Mouse (Mus musculus): Measurements from ENCODE around the gene Gm45062. TPM values are rescaled to one million over a fixed set of nuclear protein-coding genes. Genes with fewer than 3 reads are reported as not detected.
"Not testable (repeated sequence)": the region's sequence is repeated elsewhere in the genome, so short reads cannot be mapped to it uniquely, and the experiment has no call there.

The Gm45062 gene
- polyA plus RNA-seq, 1 experiment from 2014 or later = 10.7 TPM

- ATAC-seq (ENCODE audit: low FRiP score, low read depth) = no peak
- H3K27ac ChIP-seq (replicated peaks) = no peak overlapping the region
- H3K4me1 ChIP-seq (replicated peaks) = no peaks in the 10 kb centered on the region
- no peaks in the 10 kb centered on the region for H3K27me3 ChIP-seq
- H3K36me3 ChIP-seq = no peaks in the 10 kb centered on the region
- H3K9me3 ChIP-seq = no peaks in the 10 kb centered on the region
- H3K4me2 ChIP-seq = no peak overlapping the region
- H3K4me3 ChIP-seq = no peak overlapping the region
- WGBS = 66% methylated on average over 4 of the region's 4 CpGs
- H3K9ac ChIP-seq = no peak overlapping the region
Observed at GRCm38 (mm10) chr6:8283255-8283654, 24.0 kb downstream of the Gm45062 start.

GRCm38 (mm10) chr6:8285401-8285960 is 26.2 kb downstream of the Gm45062 start:
- Histone ChIP-seq H3K27ac (replicated peaks) (no peak overlapping the region), H3K4me1 (replicated peaks) (no peaks in the 10 kb centered on the region), H3K9me3 (no peaks in the 10 kb centered on the region), H3K4me2 (no peak overlapping the region), H3K36me3 (no peaks in the 10 kb centered on the region), H3K9ac (no peak overlapping the region), H3K4me3 (no peak overlapping the region), H3K27me3 (no peaks in the 10 kb centered on the region)
- no peak for ATAC-seq (ENCODE audit: low FRiP score, low read depth)
- 74% methylated on average over 3 of the region's 3 CpGs for WGBS

- no peak for ATAC-seq (ENCODE audit: low FRiP score, low read depth)
- no peak overlapping the region for H3K4me3 ChIP-seq
- 92% methylated on average over 3 of the region's 3 CpGs for WGBS
- H3K27me3 ChIP-seq = no peaks in the 10 kb centered on the region
- no peak overlapping the region for H3K4me2 ChIP-seq
- no peaks in the 10 kb centered on the region for H3K9me3 ChIP-seq
- no peak overlapping the region for H3K27ac ChIP-seq (replicated peaks)
- no peak overlapping the region for H3K9ac ChIP-seq
- no peaks in the 10 kb centered on the region for H3K4me1 ChIP-seq (replicated peaks)
- H3K36me3 ChIP-seq = no peaks in the 10 kb centered on the region
Observed at GRCm38 (mm10) chr6:8286146-8286545, 26.9 kb downstream of the Gm45062 start.

GRCm38 (mm10) chr6:8288755-8289580 is 29.7 kb downstream of the Gm45062 start:
- H3K4me3 ChIP-seq = no peak overlapping the region
- H3K4me1 ChIP-seq (replicated peaks) = no peaks in the 10 kb centered on the region
- ATAC-seq (ENCODE audit: low FRiP score, low read depth) = no peak
- no peak overlapping the region for H3K4me2 ChIP-seq
- H3K9ac ChIP-seq = no peak overlapping the region
- whole genome bisulfite sequencing = 77% methylated on average over 4 of the region's 4 CpGs
- no peaks in the 10 kb centered on the region for H3K27me3 ChIP-seq
- no peaks in the 10 kb centered on the region for H3K36me3 ChIP-seq
- H3K27ac ChIP-seq (replicated peaks) = no peak overlapping the region
- H3K9me3 ChIP-seq = no peaks in the 10 kb centered on the region

GRCm38 (mm10) chr6:8294048-8294784 is 35.0 kb downstream of the Gm45062 start:
- no peaks in the 10 kb centered on the region for H3K4me1 ChIP-seq (replicated peaks)
- H3K4me3 ChIP-seq = no peak overlapping the region
- WGBS = 83% methylated on average over 4 of the region's 4 CpGs
- no peak overlapping the region for H3K4me2 ChIP-seq
- no peak for ATAC-seq (ENCODE audit: low FRiP score, low read depth)
- no peaks in the 10 kb centered on the region for H3K27me3 ChIP-seq
- no peak overlapping the region for H3K27ac ChIP-seq (replicated peaks)
- no peak overlapping the region for H3K9ac ChIP-seq
- H3K36me3 ChIP-seq = no peaks in the 10 kb centered on the region
- no peaks in the 10 kb centered on the region for H3K9me3 ChIP-seq

GRCm38 (mm10) chr6:8299066-8299863 is 40.0 kb downstream of the Gm45062 start:
- no peaks in the 10 kb centered on the region for H3K4me1 ChIP-seq (replicated peaks)
- H3K4me2 ChIP-seq = no peak overlapping the region
- H3K27me3 ChIP-seq = no peaks in the 10 kb centered on the region
- ATAC-seq (ENCODE audit: low FRiP score, low read depth) = no peak
- no peaks in the 10 kb centered on the region for H3K9me3 ChIP-seq
- no peaks in the 10 kb centered on the region for H3K36me3 ChIP-seq
- H3K27ac ChIP-seq (replicated peaks) = no peak overlapping the region
- 81% methylated on average over 6 of the region's 6 CpGs for WGBS
- H3K9ac ChIP-seq = no peak overlapping the region
- H3K4me3 ChIP-seq = no peak overlapping the region

- ATAC-seq (ENCODE audit: low FRiP score, low read depth) = no peak
Observed at GRCm38 (mm10) chr6:8307878-8308775, 48.9 kb downstream of the Gm45062 start.

GRCm38 (mm10) chr6:8312554-8312953 is 53.3 kb downstream of the Gm45062 start:
- no peaks in the 10 kb centered on the region for H3K4me1 ChIP-seq (replicated peaks)
- no peak overlapping the region for H3K27ac ChIP-seq (replicated peaks)
- H3K27me3 ChIP-seq = no peaks in the 10 kb centered on the region
- no peaks in the 10 kb centered on the region for H3K9me3 ChIP-seq
- H3K4me2 ChIP-seq = no peak overlapping the region
- no peak for ATAC-seq (ENCODE audit: low FRiP score, low read depth)
- no peaks in the 10 kb centered on the region for H3K36me3 ChIP-seq
- H3K4me3 ChIP-seq = no peak overlapping the region
- WGBS = 90% methylated on average over 2 of the region's 2 CpGs
- no peak overlapping the region for H3K9ac ChIP-seq

More at GRCm38 (mm10) chr6:8307878-8308775, 48.9 kb downstream of the Gm45062 start:
- WGBS = 56% methylated on average over 6 of the region's 6 CpGs
- Histone ChIP-seq H3K27me3 (no peaks in the 10 kb centered on the region), H3K9ac (no peak overlapping the region), H3K27ac (replicated peaks) (no peak overlapping the region), H3K4me2 (no peak overlapping the region), H3K9me3 (no peaks in the 10 kb centered on the region), H3K36me3 (no peaks in the 10 kb centered on the region), H3K4me3 (no peak overlapping the region), H3K4me1 (replicated peaks) (no peaks in the 10 kb centered on the region)

GRCm38 (mm10) chr6:8316201-8316600 is 57.0 kb downstream of the Gm45062 start:
- Histone ChIP-seq H3K9me3 (no peaks in the 10 kb centered on the region), H3K4me2 (no peak overlapping the region)
- no peak for ATAC-seq (ENCODE audit: low FRiP score, low read depth)

GRCm38 (mm10) chr6:8319591-8319990 is 60.3 kb downstream of the Gm45062 start:
- 94% methylated on average over 2 of the region's 2 CpGs for WGBS
- H3K36me3 ChIP-seq = no peaks in the 10 kb centered on the region
- no peaks in the 10 kb centered on the region for H3K27me3 ChIP-seq
- H3K4me1 ChIP-seq (replicated peaks) = no peaks in the 10 kb centered on the region
- H3K4me2 ChIP-seq = no peak overlapping the region
- ATAC-seq (ENCODE audit: low FRiP score, low read depth) = no peak
- H3K9me3 ChIP-seq = no peaks in the 10 kb centered on the region
- H3K9ac ChIP-seq = no peak overlapping the region
- H3K27ac ChIP-seq (replicated peaks) = no peak overlapping the region
- H3K4me3 ChIP-seq = no peak overlapping the region

More at GRCm38 (mm10) chr6:8316201-8316600, 57.0 kb downstream of the Gm45062 start:
- Histone ChIP-seq H3K4me3 (no peak overlapping the region), H3K4me1 (replicated peaks) (no peaks in the 10 kb centered on the region), H3K27ac (replicated peaks) (no peak overlapping the region), H3K36me3 (no peaks in the 10 kb centered on the region), H3K9ac (no peak overlapping the region), H3K27me3 (no peaks in the 10 kb centered on the region)

- not testable (repeated sequence) for H3K9ac ChIP-seq; H3K27me3 ChIP-seq; H3K4me2 ChIP-seq; ATAC-seq (ENCODE audit: low FRiP score, low read depth); H3K27ac ChIP-seq (replicated peaks); H3K4me1 ChIP-seq (replicated peaks); H3K9me3 ChIP-seq; H3K36me3 ChIP-seq; H3K4me3 ChIP-seq
- WGBS = 97% methylated on average over 3 of the region's 3 CpGs
Observed at GRCm38 (mm10) chr6:8331496-8331895, 72.2 kb downstream of the Gm45062 start.
